Mouse (Mus musculus): Measurements from ENCODE around the gene Dll1. TPM values are rescaled to one million over a fixed set of nuclear protein-coding genes. Genes with fewer than 3 reads are reported as not detected.

Gene Dll1
- total RNA-seq, 2 experiments from 2014 or later: 8.8 to 14.0 TPM

GRCm38 (mm10) chr17:15395997-15396675 is 19.5 kb upstream of the Dll1 start, which contains the start of gene Fam120b:
Fam120b (plus strand) TSS chr17:15396202.
- peak within 1 kb of the TSS; percentile 82 for H3K4me3 ChIP-seq
- no peak for TF ChIP-seq CTCF (conservative IDR thresholded peaks at IDR 0.05)
- DNase-seq (ENCODE audit: low spot score in 2 of 2): peak; percentile 84 to 95

GRCm38 (mm10) chr17:15389356-15389755 is 12.7 kb upstream of the Dll1 start:
- DNase-seq (ENCODE audit: low spot score in 2 of 2): no peak
- no peak overlapping the region for H3K27ac ChIP-seq
- H3K4me3 ChIP-seq: no peak overlapping the region
- no peak for TF ChIP-seq CTCF (conservative IDR thresholded peaks at IDR 0.05)

More at GRCm38 (mm10) chr17:15395997-15396675, 19.5 kb upstream of the Dll1 start, which contains the start of gene Fam120b:
- peak within 1 kb of the TSS; percentile 94 for H3K27ac ChIP-seq

- DNase-seq (ENCODE audit: low spot score in 2 of 2): no peak
- H3K27ac ChIP-seq: no peak overlapping the region
- no peak overlapping the region for H3K4me3 ChIP-seq
- no peak for TF ChIP-seq CTCF (conservative IDR thresholded peaks at IDR 0.05)
These were observed 12.2 kb upstream of the Dll1 start for GRCm38 (mm10) chr17:15388892-15389291.

GRCm38 (mm10) chr17:15383360-15383759 is 6.7 kb upstream of the Dll1 start:
- TF ChIP-seq CTCF (conservative IDR thresholded peaks at IDR 0.05): peak; percentile 25; the same call in 1 of the 2 replicates
- Histone ChIP-seq H3K4me3 (no peak overlapping the region), H3K27ac (no peak overlapping the region)
- DNase-seq (ENCODE audit: low spot score in 2 of 2): no peak

GRCm38 (mm10) chr17:15381869-15382660 is 5.4 kb upstream of the Dll1 start:
- Histone ChIP-seq H3K27ac (no peak overlapping the region), H3K4me3 (no peak overlapping the region)
- no peak for TF ChIP-seq CTCF (conservative IDR thresholded peaks at IDR 0.05)
- DNase-seq (ENCODE audit: low spot score in 2 of 2): no peak

- TF ChIP-seq CTCF (conservative IDR thresholded peaks at IDR 0.05): no peak
- H3K4me3 ChIP-seq: peak overlapping the region; percentile 59
- H3K27ac ChIP-seq: peak overlapping the region; percentile 41; the same call in 1 of the 2 replicates
- DNase-seq (ENCODE audit: low spot score in 2 of 2): no peak
These were observed 4.6 kb upstream of the Dll1 start for GRCm38 (mm10) chr17:15381092-15381860.

GRCm38 (mm10) chr17:15380641-15381051 is 4.0 kb upstream of the Dll1 start:
- peak in 1 of 2 experiments; percentile 38 for DNase-seq (ENCODE audit: low spot score in 2 of 2)

GRCm38 (mm10) chr17:15379741-15380526 is 3.3 kb upstream of the Dll1 start:
- Histone ChIP-seq H3K4me3 (peak overlapping the region; percentile 59), H3K27ac (peak overlapping the region; percentile 41; the same call in 1 of the 2 replicates)
- TF ChIP-seq CTCF (conservative IDR thresholded peaks at IDR 0.05): no peak
- no peak for DNase-seq (ENCODE audit: low spot score in 2 of 2)

More at GRCm38 (mm10) chr17:15380641-15381051, 4.0 kb upstream of the Dll1 start:
- no peak for TF ChIP-seq CTCF (conservative IDR thresholded peaks at IDR 0.05)
- peak overlapping the region; percentile 59 for H3K4me3 ChIP-seq
- peak overlapping the region; percentile 41; the same call in 1 of the 2 replicates for H3K27ac ChIP-seq

GRCm38 (mm10) chr17:15378413-15379109 is 1.9 kb upstream of the Dll1 start:
- TF ChIP-seq CTCF (conservative IDR thresholded peaks at IDR 0.05): no peak
- no peak for DNase-seq (ENCODE audit: low spot score in 2 of 2)
- Histone ChIP-seq H3K27ac (0 out of 2 replicates have a peak overlapping the region, but pooled peaks have one; percentile 12), H3K4me3 (no peak overlapping the region)

GRCm38 (mm10) chr17:15377901-15378300 is 1.2 kb upstream of the Dll1 start:
- H3K4me3 ChIP-seq: no peak overlapping the region
- peak; percentile 82 for TF ChIP-seq CTCF (conservative IDR thresholded peaks at IDR 0.05)
- H3K27ac ChIP-seq: no peak overlapping the region; the same call in 1 of the 2 replicates
- DNase-seq (ENCODE audit: low spot score in 2 of 2): no peak

Measured in layer of hippocampus, adult 2 months (tissue).